Mouse (Mus musculus) midbrain, embryonic 16.5 days (tissue): Measurements from ENCODE around the gene Scaper. TPM values are rescaled to one million over a fixed set of nuclear protein-coding genes. Genes with fewer than 3 reads are reported as not detected.

Experiments
- ATAC-seq: fragments of 200-750 bp; cut with Nextera tagmentation; 2 replicates; pipeline ENCODE4 v1.8.0; 2017; ENCODE audit warnings: moderate TSS enrichment
- H3K27ac ChIP-seq: fragments of 300-500 bp; sonication (generic); 2 replicates; pipeline ENCODE4 v1.5.1; 2014; ENCODE audit warnings: mild to moderate bottlenecking, low read length, mixed read lengths
- H3K27me3 ChIP-seq: fragments of 300-500 bp; sonication (generic); 2 replicates; pipeline ENCODE4 v1.6.1; 2014; ENCODE audit warnings: low read depth, low read length, mixed read lengths; ENCODE audit not compliant: control insufficient read depth, insufficient read depth
- H3K36me3 ChIP-seq: fragments of 300-500 bp; sonication (generic); 2 replicates; pipeline ENCODE4 v1.6.1; 2014; ENCODE audit warnings: mild to moderate bottlenecking, low read length, moderate library complexity, mixed read lengths; ENCODE audit not compliant: control insufficient read depth, insufficient read depth
- H3K4me1 ChIP-seq: fragments of 300-500 bp; sonication (generic); 2 replicates; pipeline ENCODE4 v1.6.1; 2014; ENCODE audit warnings: mild to moderate bottlenecking, low read length, mixed read lengths; ENCODE audit not compliant: control insufficient read depth, insufficient read depth
- H3K4me2 ChIP-seq: fragments of 300-500 bp; sonication (generic); 2 replicates; pipeline ENCODE4 v1.6.1; 2014; ENCODE audit warnings: mild to moderate bottlenecking, low read length, mixed read lengths
- H3K4me3 ChIP-seq: fragments of 300-500 bp; sonication (generic); 2 replicates; pipeline ENCODE4 v1.5.1; 2014; ENCODE audit warnings: low read depth, mild to moderate bottlenecking, low read length, moderate library complexity, mixed read lengths
- H3K9ac ChIP-seq: fragments of 300-500 bp; sonication (generic); 2 replicates; pipeline ENCODE4 v1.6.1; 2014; ENCODE audit warnings: low read depth, low read length, mixed read lengths
- H3K9me3 ChIP-seq: fragments of 300-500 bp; sonication (generic); replicated peaks from 2 replicates; pipeline ENCODE4 v1.6.1; 2014; ENCODE audit warnings: mild to moderate bottlenecking, low read length, mixed read lengths; ENCODE audit not compliant: control insufficient read depth, poor library complexity, severe bottlenecking
- whole genome bisulfite sequencing: fragments of 180-500 bp; shearing (Covaris S2); extraction: QIAGEN DNeasy Blood & Tissue Kit; methylation state at CpG from one replicate; pipeline ENCODE4 v1.1.7; 2014; 5-methylcytosine and 5-hydroxymethylcytosine counted together
- polyA plus RNA-seq: library from polyadenylated mRNA; unstranded; fragments of >200 nt; fragmentation: Nextera tagmentation; extraction: Ambion mirVana; gene quantifications from 2 replicates; pipeline ENCODE4 v1.2.1, GENCODE M21; 2015

Gene Scaper
- polyA plus RNA-seq, 1 experiment from 2014 or later, result 43.4 TPM

GRCm38 (mm10) chr9:55507922-55508321 is 430.0 kb downstream of the Scaper start:
- H3K9me3 ChIP-seq, result no peaks in the 10 kb centered on the region
- peaks cover 8% of the 10 kb centered on the region; the same call in 1 of the 2 replicates for H3K4me1 ChIP-seq
- H3K4me3 ChIP-seq, result no peak overlapping the region
- no peak overlapping the region for H3K9ac ChIP-seq
- no peak overlapping the region for H3K27ac ChIP-seq
- no peaks in the 10 kb centered on the region for H3K36me3 ChIP-seq
- no peak for ATAC-seq
- H3K27me3 ChIP-seq, result no peaks in the 10 kb centered on the region; the same call in 1 of the 2 replicates
- H3K4me2 ChIP-seq, result no peak overlapping the region
- WGBS, result 86% methylated on average over 3 of the region's 3 CpGs

Other genes with a start within 250 kb of the Scaper start
- gene 4930563M21Rik, start 72.4 kb upstream of the Scaper start, polyA plus RNA-seq, result not detected in 2 replicates
- 292 and 305 TPM in 2 replicates for gene Rcn2, start 103.7 kb upstream of the Scaper start, polyA plus RNA-seq
- 0.34 and 0.50 TPM in 2 replicates for gene Pstpip1, start 151.8 kb upstream of the Scaper start, polyA plus RNA-seq
- gene Tspan3, start 227.4 kb upstream of the Scaper start, polyA plus RNA-seq, result 561 and 610 TPM in 2 replicates